Mouse (Mus musculus): Measurements from ENCODE around the gene Zfp750. TPM values are rescaled to one million over a fixed set of nuclear protein-coding genes. Genes with fewer than 3 reads are reported as not detected.

Gene Zfp750
- polyA plus RNA-seq, 1 experiment: 6.1 TPM

- Histone ChIP-seq H3K36me3 (ENCODE audit: control insufficient read depth, insufficient read depth, low read length, poor library complexity, severe bottlenecking) (peaks cover 6% of the 10 kb centered on the region), H3K27ac (ENCODE audit: insufficient read depth, low read length) (no peak overlapping the region), H3K4me3 (ENCODE audit: low read depth, low read length) (no peak overlapping the region), H3K9ac (ENCODE audit: low read depth, poor library complexity, severe bottlenecking) (no peak overlapping the region), H3K27me3 (ENCODE audit: control insufficient read depth, insufficient read depth, low read length, poor library complexity, severe bottlenecking) (no peaks in the 10 kb centered on the region), H3K4me1 (ENCODE audit: control insufficient read depth, insufficient read depth, low read length) (no peaks in the 10 kb centered on the region), H3K9me3 (replicated peaks; ENCODE audit: control insufficient read depth, insufficient read depth, low read length, poor library complexity, severe bottlenecking) (no peaks in the 10 kb centered on the region)
- TF ChIP-seq POLR2A (IDR thresholded peaks at IDR 0.05; ENCODE audit: insufficient read depth, low read length) (no peak), EP300 (IDR thresholded peaks at IDR 0.05; ENCODE audit: insufficient read depth, low read depth, low read length) (no peak), CTCF (IDR thresholded peaks at IDR 0.05; ENCODE audit: low read depth, low read length) (peak; percentile 86)
Observed at GRCm38 (mm10) chr11:121475699-121476415, 43.3 kb downstream of the Zfp750 start.

GRCm38 (mm10) chr11:121474831-121475230 is 44.3 kb downstream of the Zfp750 start:
- Histone ChIP-seq H3K27me3 (ENCODE audit: control insufficient read depth, insufficient read depth, low read length, poor library complexity, severe bottlenecking) (no peaks in the 10 kb centered on the region), H3K4me3 (ENCODE audit: low read depth, low read length) (no peak overlapping the region), H3K9ac (ENCODE audit: low read depth, poor library complexity, severe bottlenecking) (no peak overlapping the region), H3K27ac (ENCODE audit: insufficient read depth, low read length) (no peak overlapping the region), H3K9me3 (replicated peaks; ENCODE audit: control insufficient read depth, insufficient read depth, low read length, poor library complexity, severe bottlenecking) (no peaks in the 10 kb centered on the region), H3K36me3 (ENCODE audit: control insufficient read depth, insufficient read depth, low read length, poor library complexity, severe bottlenecking) (peaks cover 6% of the 10 kb centered on the region), H3K4me1 (ENCODE audit: control insufficient read depth, insufficient read depth, low read length) (no peaks in the 10 kb centered on the region)
- TF ChIP-seq POLR2A (IDR thresholded peaks at IDR 0.05; ENCODE audit: insufficient read depth, low read length): no peak
- no peak for TF ChIP-seq EP300 (IDR thresholded peaks at IDR 0.05; ENCODE audit: insufficient read depth, low read depth, low read length)
- TF ChIP-seq CTCF (IDR thresholded peaks at IDR 0.05; ENCODE audit: low read depth, low read length): no peak

- H3K27me3 ChIP-seq (ENCODE audit: control insufficient read depth, insufficient read depth, low read length, poor library complexity, severe bottlenecking): no peaks in the 10 kb centered on the region
- H3K36me3 ChIP-seq (ENCODE audit: control insufficient read depth, insufficient read depth, low read length, poor library complexity, severe bottlenecking): peaks cover 16% of the 10 kb centered on the region
- TF ChIP-seq POLR2A (IDR thresholded peaks at IDR 0.05; ENCODE audit: insufficient read depth, low read length): no peak
- no peak for TF ChIP-seq EP300 (IDR thresholded peaks at IDR 0.05; ENCODE audit: insufficient read depth, low read depth, low read length)
- no peak for TF ChIP-seq CTCF (IDR thresholded peaks at IDR 0.05; ENCODE audit: low read depth, low read length)
- H3K9me3 ChIP-seq (replicated peaks; ENCODE audit: control insufficient read depth, insufficient read depth, low read length, poor library complexity, severe bottlenecking): no peaks in the 10 kb centered on the region
- H3K27ac ChIP-seq (ENCODE audit: insufficient read depth, low read length): no peak overlapping the region
- H3K9ac ChIP-seq (ENCODE audit: low read depth, poor library complexity, severe bottlenecking): no peak overlapping the region
- H3K4me3 ChIP-seq (ENCODE audit: low read depth, low read length): no peak overlapping the region
- no peaks in the 10 kb centered on the region for H3K4me1 ChIP-seq (ENCODE audit: control insufficient read depth, insufficient read depth, low read length)
Observed at GRCm38 (mm10) chr11:121467408-121467807, 51.7 kb downstream of the Zfp750 start.

Other genes starting within 250 kb of the Zfp750 start
- 80.8 and 81.1 TPM in 2 replicates for gene Wdr45b, start 164.9 kb downstream of the Zfp750 start, polyA plus RNA-seq (2011; ENCODE audit: insufficient read depth, insufficient read length, low read depth, missing spikeins)
- gene Rab40b, start 131.1 kb downstream of the Zfp750 start, polyA plus RNA-seq (2011; ENCODE audit: insufficient read depth, insufficient read length, low read depth, missing spikeins): not detected in 2 replicates
- gene Fn3krp, start 97.9 kb downstream of the Zfp750 start, polyA plus RNA-seq (2011; ENCODE audit: insufficient read depth, insufficient read length, low read depth, missing spikeins): 15.6 and 15.7 TPM in 2 replicates
- 0.79 and 1.3 TPM in 2 replicates for gene Fn3k, start 84.4 kb downstream of the Zfp750 start, polyA plus RNA-seq (2011; ENCODE audit: insufficient read depth, insufficient read length, low read depth, missing spikeins)
- gene Tbcd, start 67.4 kb downstream of the Zfp750 start, polyA plus RNA-seq (2011; ENCODE audit: insufficient read depth, insufficient read length, low read depth, missing spikeins): 43.0 and 49.7 TPM in 2 replicates
- gene B3gntl1, start 153.8 kb upstream of the Zfp750 start, polyA plus RNA-seq (2011; ENCODE audit: insufficient read depth, insufficient read length, low read depth, missing spikeins): 13.1 and 13.5 TPM in 2 replicates
- gene Metrnl, start 182.2 kb upstream of the Zfp750 start, polyA plus RNA-seq (2011; ENCODE audit: insufficient read depth, insufficient read length, low read depth, missing spikeins): 2.6 and 3.1 TPM in 2 replicates